Mouse (Mus musculus): ENCODE measurements around the gene Klhl21. TPM values are rescaled to one million over a fixed set of nuclear protein-coding genes. Genes with fewer than 3 reads are reported as not detected.

Klhl21 gene
- polyA plus RNA-seq (2012; rRNA removed) = 20.1 and 28.4 TPM in 2 replicates

- 0% methylated on average over 45 of the region's 45 CpGs for WGBS
These were observed at the start of gene Klhl21 for GRCm38 (mm10) chr4:152008622-152009075. TSS of gene Klhl21 (plus strand) at chr4:152008803.

GRCm38 (mm10) chr4:151959849-151960512, 48.6 kb upstream of the Klhl21 start:
- no peak for DNase-seq (ENCODE audit: low read depth in 1 of 2, low spot score in 2 of 2)
- TF ChIP-seq CTCF (IDR thresholded peaks at IDR 0.05; ENCODE audit: extremely low read depth, insufficient read depth, insufficient read length, insufficient replicate concordance) (no peak), POLR2A (IDR thresholded peaks at IDR 0.05; ENCODE audit: low read depth, low read length) (no peak)
- Histone ChIP-seq H3K27me3 (ENCODE audit: control insufficient read depth, insufficient read depth, low read length) (no peaks in the 10 kb centered on the region), H3K27ac (ENCODE audit: insufficient read depth, low read length) (peak overlapping the region; percentile 36), H3K4me1 (ENCODE audit: control insufficient read depth, insufficient read depth, insufficient read length) (peaks cover 14% of the 10 kb centered on the region), H3K4me3 (ENCODE audit: extremely low read depth, insufficient read depth, insufficient read length) (no peak overlapping the region), H3K36me3 (ENCODE audit: control insufficient read depth, insufficient read depth, low read length) (peaks cover 16% of the 10 kb centered on the region)
- 83% methylated on average over 11 of the region's 11 CpGs for WGBS

More at GRCm38 (mm10) chr4:152008622-152009075, at the start of gene Klhl21:
- Histone ChIP-seq H3K27me3 (ENCODE audit: control insufficient read depth, insufficient read depth, low read length) (no peaks in the 10 kb centered on the region), H3K27ac (ENCODE audit: insufficient read depth, low read length) (peak within 1 kb of the TSS; percentile 94), H3K4me1 (ENCODE audit: control insufficient read depth, insufficient read depth, insufficient read length) (peaks cover 11% of the 10 kb centered on the region), H3K4me3 (ENCODE audit: extremely low read depth, insufficient read depth, insufficient read length) (peak within 1 kb of the TSS; percentile 90), H3K36me3 (ENCODE audit: control insufficient read depth, insufficient read depth, low read length) (peaks cover 3% of the 10 kb centered on the region; the same call in 1 of the 2 replicates)
- DNase-seq (ENCODE audit: low read depth in 1 of 2, low spot score in 2 of 2) = peak; percentile 82 to 90
- TF ChIP-seq CTCF (IDR thresholded peaks at IDR 0.05; ENCODE audit: extremely low read depth, insufficient read depth, insufficient read length, insufficient replicate concordance) (no peak), POLR2A (IDR thresholded peaks at IDR 0.05; ENCODE audit: low read depth, low read length) (peak; percentile 93)

DNA sequence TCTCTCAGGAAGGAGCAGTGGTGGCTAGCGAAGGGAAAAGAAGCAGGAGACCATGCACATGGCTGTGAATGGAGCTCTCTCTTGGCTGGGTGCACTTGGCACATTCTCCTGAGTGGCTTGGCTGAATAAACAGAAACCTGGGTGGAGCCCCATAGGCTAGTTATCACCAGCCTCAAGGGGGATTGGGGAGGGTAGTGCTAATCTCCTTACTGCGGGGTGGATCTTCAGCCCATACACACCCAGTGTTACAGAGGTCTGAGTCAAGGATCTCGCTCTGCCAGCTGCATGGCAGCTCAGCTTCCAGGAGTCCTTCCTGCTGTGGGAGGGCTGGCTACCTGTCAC, 48.1 kb upstream of the Klhl21 start:
- DNase-seq (ENCODE audit: low read depth in 1 of 2, low spot score in 2 of 2) = no peak
- Histone ChIP-seq H3K4me3 (ENCODE audit: extremely low read depth, insufficient read depth, insufficient read length) (no peak overlapping the region), H3K4me1 (ENCODE audit: control insufficient read depth, insufficient read depth, insufficient read length) (peaks cover 14% of the 10 kb centered on the region), H3K36me3 (ENCODE audit: control insufficient read depth, insufficient read depth, low read length) (peaks cover 16% of the 10 kb centered on the region), H3K27me3 (ENCODE audit: control insufficient read depth, insufficient read depth, low read length) (no peaks in the 10 kb centered on the region), H3K27ac (ENCODE audit: insufficient read depth, low read length) (peak overlapping the region; percentile 36)
- TF ChIP-seq POLR2A (IDR thresholded peaks at IDR 0.05; ENCODE audit: low read depth, low read length) (no peak), CTCF (IDR thresholded peaks at IDR 0.05; ENCODE audit: extremely low read depth, insufficient read depth, insufficient read length, insufficient replicate concordance) (no peak)
- WGBS = 69% methylated on average over 3 of the region's 3 CpGs

DNA sequence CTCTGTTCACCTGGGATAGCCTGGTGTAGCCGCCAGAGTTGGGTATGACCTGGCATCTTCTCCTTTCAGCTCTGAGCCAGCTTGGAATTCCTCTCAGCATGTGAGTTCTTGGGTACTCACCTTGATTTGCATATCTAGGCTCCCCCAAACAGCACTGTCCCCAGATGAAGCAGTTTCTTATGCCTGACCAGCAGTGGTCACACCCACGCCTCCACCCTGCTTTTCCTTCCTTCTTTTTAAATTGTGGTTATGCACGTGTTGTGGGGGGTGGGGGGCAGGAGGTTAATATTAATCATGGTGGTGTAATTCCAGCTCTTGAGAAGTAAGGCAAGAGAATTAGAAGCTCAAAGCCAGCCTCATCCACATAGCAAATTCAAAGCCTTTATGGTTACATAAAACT, 45.8 kb upstream of the Klhl21 start:
- TF ChIP-seq CTCF (IDR thresholded peaks at IDR 0.05; ENCODE audit: extremely low read depth, insufficient read depth, insufficient read length, insufficient replicate concordance) = no peak
- no peak for TF ChIP-seq POLR2A (IDR thresholded peaks at IDR 0.05; ENCODE audit: low read depth, low read length)
- H3K27me3 ChIP-seq (ENCODE audit: control insufficient read depth, insufficient read depth, low read length) = no peaks in the 10 kb centered on the region
- H3K27ac ChIP-seq (ENCODE audit: insufficient read depth, low read length) = peak overlapping the region; percentile 72
- H3K4me3 ChIP-seq (ENCODE audit: extremely low read depth, insufficient read depth, insufficient read length) = no peak overlapping the region
- peak in 1 of 2 experiments; percentile 56 for DNase-seq (ENCODE audit: low read depth in 1 of 2, low spot score in 2 of 2)
- peaks cover 14% of the 10 kb centered on the region for H3K4me1 ChIP-seq (ENCODE audit: control insufficient read depth, insufficient read depth, insufficient read length)
- 29% methylated on average over 3 of the region's 3 CpGs for WGBS
- H3K36me3 ChIP-seq (ENCODE audit: control insufficient read depth, insufficient read depth, low read length) = peaks cover 6% of the 10 kb centered on the region

DNA sequence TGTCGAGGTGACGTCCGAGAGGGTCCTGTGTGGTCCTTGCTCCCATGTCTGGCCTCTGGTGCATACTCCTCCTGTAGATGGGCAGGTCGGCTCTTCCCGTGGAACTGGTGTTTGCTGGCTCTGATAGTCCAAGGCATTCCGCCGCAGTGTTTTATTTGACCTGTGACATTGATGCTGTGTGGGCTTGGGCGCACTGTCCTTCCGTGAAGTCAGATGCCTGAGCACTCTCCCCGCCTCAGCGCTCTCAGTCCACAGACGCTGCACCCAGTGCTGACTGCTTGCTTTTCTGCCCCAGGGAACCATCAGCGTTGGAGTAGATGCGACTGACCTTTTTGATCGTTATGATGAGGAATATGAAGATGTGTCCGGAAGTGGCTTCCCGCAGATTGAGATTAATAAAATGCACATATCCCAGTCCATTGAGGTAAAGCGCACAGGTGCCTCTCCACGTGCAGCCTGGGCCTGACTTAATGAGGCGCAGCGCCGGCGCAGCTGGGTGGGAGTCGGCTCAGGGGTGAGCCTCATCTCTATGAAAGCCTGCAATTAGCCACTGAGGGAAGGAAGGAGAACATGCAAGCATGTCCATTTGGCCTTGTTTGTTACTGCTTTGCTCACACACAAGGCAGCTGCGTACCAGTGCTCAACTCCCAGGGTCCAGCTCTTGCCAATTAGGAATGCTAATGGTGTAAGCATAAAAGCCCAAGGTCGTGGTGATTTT, 40.2 kb upstream of the Klhl21 start:
- Histone ChIP-seq H3K27ac (ENCODE audit: insufficient read depth, low read length) (no peak overlapping the region), H3K36me3 (ENCODE audit: control insufficient read depth, insufficient read depth, low read length) (peaks cover 4% of the 10 kb centered on the region), H3K4me1 (ENCODE audit: control insufficient read depth, insufficient read depth, insufficient read length) (no peaks in the 10 kb centered on the region), H3K4me3 (ENCODE audit: extremely low read depth, insufficient read depth, insufficient read length) (no peak overlapping the region), H3K27me3 (ENCODE audit: control insufficient read depth, insufficient read depth, low read length) (no peaks in the 10 kb centered on the region)
- TF ChIP-seq CTCF (IDR thresholded peaks at IDR 0.05; ENCODE audit: extremely low read depth, insufficient read depth, insufficient read length, insufficient replicate concordance) (no peak), POLR2A (IDR thresholded peaks at IDR 0.05; ENCODE audit: low read depth, low read length) (no peak)
- no peak for DNase-seq (ENCODE audit: low read depth in 1 of 2, low spot score in 2 of 2)
- WGBS = 96% methylated on average over 26 of the region's 26 CpGs

- Histone ChIP-seq H3K4me3 (ENCODE audit: extremely low read depth, insufficient read depth, insufficient read length) (no peak overlapping the region), H3K27ac (ENCODE audit: insufficient read depth, low read length) (no peak overlapping the region), H3K4me1 (ENCODE audit: control insufficient read depth, insufficient read depth, insufficient read length) (no peaks in the 10 kb centered on the region), H3K36me3 (ENCODE audit: control insufficient read depth, insufficient read depth, low read length) (peaks cover 6% of the 10 kb centered on the region), H3K27me3 (ENCODE audit: control insufficient read depth, insufficient read depth, low read length) (no peaks in the 10 kb centered on the region)
- TF ChIP-seq CTCF (IDR thresholded peaks at IDR 0.05; ENCODE audit: extremely low read depth, insufficient read depth, insufficient read length, insufficient replicate concordance) (peak; percentile 46; the same call in 1 of the 2 replicates), POLR2A (IDR thresholded peaks at IDR 0.05; ENCODE audit: low read depth, low read length) (no peak)
- WGBS = 85% methylated on average over 10 of the region's 10 CpGs
- no peak for DNase-seq (ENCODE audit: low read depth in 1 of 2, low spot score in 2 of 2)
These were observed 36.2 kb upstream of the Klhl21 start for GRCm38 (mm10) chr4:151972221-151972967.
